Mouse (Mus musculus) granulocyte monocyte progenitor cell, adult 5-6 weeks (primary cell): Measurements from ENCODE around the gene Tmem53. TPM values are rescaled to one million over a fixed set of nuclear protein-coding genes. Genes with fewer than 3 reads are reported as not detected.

ENCODE experiments used
- ATAC-seq: replicated peaks from 2 replicates; pipeline ENCODE4 v1.8.0; 2016; ENCODE audit warnings: mild to moderate bottlenecking, moderate TSS enrichment, inconsistent platforms; ENCODE audit not compliant: poor library complexity, severe bottlenecking
- total RNA-seq, 2 experiments: library from RNA; stranded (forward) in 1 of 2; stranded (reverse) in 1 of 2; fragments of 200-712, 200-1000 nt in 1 of 2; fragments of >200 nt in 1 of 2; fragmentation: Nextera tagmentation in 1 of 2; gene quantifications; 2 replicates each; pipeline ENCODE4 v1.2.3; 2014 to 2017

Tmem53 gene
- total RNA-seq, 2 experiments from 2014 or later, result 0.36 to 5.1 TPM

- ATAC-seq, result no peak
Measured at GRCm38 (mm10) chr4:117279253-117279642, 27.5 kb downstream of the Tmem53 start.

GRCm38 (mm10) chr4:117280397-117280930 is 28.7 kb downstream of the Tmem53 start:
- ATAC-seq, result no peak

DNA sequence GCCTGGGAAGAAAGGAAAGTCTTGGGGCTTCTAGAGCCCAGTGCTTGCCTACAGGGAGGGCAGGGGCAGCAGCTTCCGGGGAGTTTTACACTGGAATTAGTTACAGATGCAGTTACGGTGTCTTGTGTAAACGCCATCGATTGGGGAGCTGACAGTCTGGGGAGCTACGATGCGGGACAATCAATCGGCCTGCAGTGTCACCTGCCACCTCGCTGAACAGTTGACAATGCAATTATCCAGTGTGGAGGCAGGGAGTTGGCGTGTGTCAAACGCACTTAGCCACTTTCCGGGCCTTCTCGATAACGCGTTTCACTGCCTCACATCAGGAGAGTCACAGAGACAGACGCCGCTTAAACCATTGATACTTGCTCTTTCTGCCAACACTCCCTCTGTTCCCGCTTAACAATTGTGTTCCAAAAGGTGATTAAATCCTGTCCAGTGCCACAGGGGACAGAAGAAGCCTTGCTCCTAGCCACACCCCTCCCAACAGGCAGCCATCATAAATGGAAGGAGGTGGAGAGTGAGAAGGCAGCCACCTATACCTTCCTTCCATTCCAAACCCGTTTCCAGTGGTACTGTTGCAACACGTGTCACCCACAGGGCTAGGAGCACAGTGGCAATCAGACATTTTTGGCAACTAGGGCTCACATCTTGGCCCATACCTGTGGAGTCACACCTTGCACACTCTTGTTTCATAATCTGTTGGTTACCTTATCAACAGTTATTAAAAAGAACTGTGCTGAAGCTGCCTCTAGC is 29.5 kb downstream of the Tmem53 start:
- ATAC-seq, result no peak

- no peak for ATAC-seq
Measured at GRCm38 (mm10) chr4:117283271-117284191, 31.8 kb downstream of the Tmem53 start.

GRCm38 (mm10) chr4:117284363-117284762 is 32.6 kb downstream of the Tmem53 start:
- no peak for ATAC-seq

DNA sequence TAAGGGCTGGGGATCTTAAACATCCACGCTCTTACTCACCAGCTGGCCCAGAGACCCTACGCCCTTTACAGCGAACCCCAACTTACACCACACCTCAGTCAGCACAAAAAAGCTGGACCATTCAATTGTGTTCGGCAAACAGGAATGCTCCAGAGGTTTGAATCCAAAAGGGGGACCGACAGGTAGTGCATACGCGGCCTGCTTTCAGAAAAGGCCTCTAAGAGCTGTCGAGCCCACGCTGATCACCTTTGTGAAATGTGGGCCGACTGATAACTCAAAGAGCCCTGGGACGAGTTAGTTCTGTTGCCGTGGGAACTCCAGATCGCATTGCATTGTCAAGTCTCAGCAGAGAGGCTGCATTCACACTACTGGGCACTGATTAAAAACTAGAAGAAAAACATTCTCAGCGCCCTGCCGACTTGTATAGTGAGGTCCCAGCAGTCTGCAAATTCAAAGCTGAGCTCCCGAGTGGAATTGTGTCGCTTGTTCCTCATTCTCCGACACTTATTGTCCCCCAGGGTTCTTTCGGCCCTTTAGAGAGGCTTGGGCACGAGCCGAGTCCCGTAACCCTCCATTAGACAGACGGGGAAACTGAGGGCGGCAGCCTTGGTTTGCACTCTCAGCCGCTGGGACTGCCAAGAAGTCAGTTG is 36.7 kb downstream of the Tmem53 start:
- ATAC-seq, result no peak

DNA sequence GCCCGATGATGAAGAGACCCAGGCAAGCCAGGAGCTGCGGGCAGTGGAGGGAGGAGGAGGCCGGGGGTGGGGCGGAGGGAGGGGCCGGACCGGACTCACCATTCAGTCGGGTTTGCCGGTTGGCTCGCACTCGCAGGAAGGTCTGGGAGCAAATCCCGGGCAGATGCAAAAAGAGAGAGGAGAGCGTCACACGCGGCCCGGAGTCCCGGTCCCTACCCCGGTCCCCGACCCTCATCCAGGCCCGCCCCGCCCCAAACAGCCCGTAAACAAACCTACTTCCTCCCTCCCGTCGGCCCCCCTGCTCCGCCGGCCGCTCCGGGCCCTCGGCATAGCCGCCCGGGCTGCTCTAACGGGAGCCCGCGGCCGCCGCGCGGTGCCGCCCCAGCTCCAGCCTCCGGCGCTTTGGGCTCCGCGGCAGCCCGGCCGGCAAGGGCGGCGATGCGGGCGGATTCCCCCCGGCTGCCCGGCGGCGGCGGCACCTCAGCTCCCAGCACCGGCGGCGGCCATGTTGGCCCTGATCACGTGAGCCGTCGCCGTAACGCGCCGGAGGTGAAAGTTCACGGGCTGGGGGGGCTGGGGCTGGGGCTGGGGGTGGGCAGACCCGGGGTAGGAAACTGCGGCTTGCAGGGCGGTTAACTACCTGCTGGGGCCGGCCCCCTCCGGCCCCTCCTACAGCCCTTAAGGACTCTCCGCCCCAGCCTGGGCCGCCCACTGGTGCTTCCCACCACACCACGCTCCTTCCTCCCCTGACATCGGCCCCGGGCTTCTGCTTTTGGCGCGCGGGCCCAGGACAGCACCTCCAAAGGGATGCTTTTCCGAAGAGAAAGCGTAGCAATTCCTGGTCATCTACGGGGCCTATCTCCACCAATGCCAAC is 37.4 kb downstream of the Tmem53 start:
- peak; percentile 95 for ATAC-seq

GRCm38 (mm10) chr4:117291696-117292095 is 39.9 kb downstream of the Tmem53 start:
- ATAC-seq, result no peak

GRCm38 (mm10) chr4:117296849-117297593 is 45.3 kb downstream of the Tmem53 start:
- no peak for ATAC-seq

- no peak for ATAC-seq
Measured at GRCm38 (mm10) chr4:117297819-117298218, 46.1 kb downstream of the Tmem53 start.

- no peak for ATAC-seq
Measured at GRCm38 (mm10) chr4:117299921-117300320, 48.2 kb downstream of the Tmem53 start.

DNA sequence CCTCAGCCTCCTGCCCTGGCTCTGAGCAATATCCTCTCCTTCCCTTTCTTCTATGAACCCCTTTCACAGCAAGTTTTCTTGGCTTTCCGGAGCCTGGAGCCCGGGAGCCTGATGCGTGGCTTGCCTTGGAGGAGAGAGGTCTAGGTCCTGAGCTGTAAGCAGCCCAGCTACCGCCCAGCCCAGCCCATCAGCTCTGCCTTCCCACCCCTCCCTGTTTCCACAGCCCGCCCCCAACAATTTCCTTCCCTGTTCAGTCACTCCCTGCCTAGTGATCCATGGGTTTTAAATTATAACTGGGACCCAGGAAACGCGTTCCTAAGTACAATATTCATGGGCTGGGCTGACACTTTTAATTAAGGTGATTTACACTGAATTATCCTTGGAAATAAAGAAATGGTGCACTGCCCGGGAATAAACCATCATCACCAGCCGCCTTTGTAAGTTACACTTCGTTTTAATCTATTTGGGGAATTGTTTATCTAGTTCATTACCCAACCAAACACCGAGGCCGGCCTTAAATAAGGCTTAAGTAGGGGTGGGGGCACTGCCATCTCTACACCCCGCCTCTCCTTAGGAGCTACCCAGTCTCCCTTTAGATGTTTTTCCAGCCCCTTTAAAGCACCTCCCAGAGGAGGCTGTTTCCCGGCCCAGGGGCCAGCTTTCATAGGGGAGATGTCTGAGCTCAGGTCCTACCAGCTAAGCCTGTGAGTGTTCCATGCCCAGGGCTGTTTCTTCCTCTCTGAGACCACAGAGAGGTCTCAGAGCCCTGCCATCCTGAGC is 50.5 kb downstream of the Tmem53 start:
- no peak for ATAC-seq

DNA sequence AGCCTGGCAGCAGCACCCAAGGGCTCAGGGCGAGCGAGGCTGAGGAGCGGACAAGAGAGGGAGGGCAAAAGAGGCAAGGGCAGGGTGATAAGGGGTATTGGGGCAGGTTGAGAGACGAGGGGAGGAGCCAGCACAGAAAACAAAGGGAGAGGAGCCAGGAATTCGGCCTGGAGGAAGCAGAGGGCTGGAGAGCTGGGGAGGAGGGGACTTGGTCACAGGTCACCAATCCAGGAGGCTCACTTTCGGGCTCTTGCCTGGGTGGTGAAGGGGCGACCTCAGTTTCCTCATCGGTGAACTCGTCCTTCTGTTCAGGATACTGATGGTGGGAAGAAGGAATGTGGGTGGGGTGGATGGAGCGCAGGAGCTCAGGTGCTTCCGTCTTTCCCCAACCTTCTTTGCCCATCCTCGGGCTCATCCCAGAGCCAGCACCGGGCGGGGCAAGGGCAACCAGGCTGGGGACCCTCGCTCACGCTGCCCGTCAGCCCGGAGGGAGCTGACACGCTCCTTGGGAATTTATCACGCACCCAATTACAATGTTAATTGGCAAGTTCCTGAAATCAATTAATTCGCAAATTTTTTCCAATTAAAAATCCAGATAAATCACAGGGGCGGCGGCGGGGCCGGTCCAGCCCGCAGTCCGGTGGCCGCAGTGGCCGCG is 52.0 kb downstream of the Tmem53 start:
- no peak for ATAC-seq

DNA sequence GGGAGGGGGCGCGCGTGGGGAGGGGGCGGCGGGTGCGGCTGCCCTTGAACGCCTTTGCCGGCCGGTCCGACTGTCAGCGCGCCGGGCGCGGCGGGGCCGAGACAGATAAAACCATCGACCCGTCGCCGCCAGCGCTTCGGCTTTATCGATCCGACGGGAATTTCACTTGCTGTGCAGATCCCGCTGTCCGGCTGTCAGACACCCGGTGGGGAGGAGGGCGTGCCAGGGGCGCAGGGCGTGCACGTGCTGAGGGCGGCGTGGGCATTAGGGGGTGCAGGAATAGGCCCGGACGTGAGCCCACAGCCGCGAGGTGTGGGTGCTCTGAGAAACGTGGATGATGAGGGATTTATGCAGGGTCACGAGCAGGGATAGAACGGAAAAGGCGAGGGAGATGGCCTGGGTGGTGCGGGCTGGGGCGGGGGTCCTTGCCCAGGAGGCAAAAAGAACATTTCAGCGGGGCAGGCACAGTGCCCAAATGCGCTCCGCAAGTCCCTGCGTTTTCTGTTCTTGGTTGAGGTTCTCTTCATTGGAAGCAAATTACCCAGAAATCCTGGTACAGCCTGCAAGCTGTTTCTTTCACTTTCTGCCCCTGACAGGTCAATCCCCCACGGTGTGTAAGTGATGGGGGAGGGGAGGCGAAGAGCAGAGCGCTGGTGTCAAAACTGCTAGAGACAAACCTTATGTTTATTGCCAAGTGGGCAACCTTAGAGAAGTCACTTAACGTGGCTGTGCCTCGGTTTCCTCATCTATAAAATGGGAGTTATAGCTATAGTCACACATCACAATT is 52.7 kb downstream of the Tmem53 start:
- no peak for ATAC-seq

- ATAC-seq, result no peak
Measured at GRCm38 (mm10) chr4:117305461-117305860, 53.7 kb downstream of the Tmem53 start.

DNA sequence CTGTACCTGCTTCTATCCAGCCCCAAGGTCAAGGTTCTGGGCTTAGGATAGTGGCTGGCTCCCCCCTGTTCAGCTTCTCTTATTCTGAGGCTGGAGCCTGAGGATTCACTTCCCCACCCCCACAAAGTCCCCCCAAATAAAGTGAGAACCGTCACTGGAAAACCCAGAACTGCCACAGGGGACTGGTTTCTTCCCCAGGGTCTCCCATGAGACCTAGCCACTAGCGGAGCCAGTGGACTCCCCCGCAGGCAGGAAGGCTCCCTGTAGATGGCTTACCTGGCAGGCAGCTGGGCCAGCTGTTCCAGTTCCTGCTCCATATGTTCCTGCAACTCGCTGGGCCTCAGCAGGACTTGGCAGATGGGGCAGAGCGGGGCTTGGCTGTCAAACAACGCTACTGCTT is 55.5 kb downstream of the Tmem53 start:
- ATAC-seq, result no peak

DNA sequence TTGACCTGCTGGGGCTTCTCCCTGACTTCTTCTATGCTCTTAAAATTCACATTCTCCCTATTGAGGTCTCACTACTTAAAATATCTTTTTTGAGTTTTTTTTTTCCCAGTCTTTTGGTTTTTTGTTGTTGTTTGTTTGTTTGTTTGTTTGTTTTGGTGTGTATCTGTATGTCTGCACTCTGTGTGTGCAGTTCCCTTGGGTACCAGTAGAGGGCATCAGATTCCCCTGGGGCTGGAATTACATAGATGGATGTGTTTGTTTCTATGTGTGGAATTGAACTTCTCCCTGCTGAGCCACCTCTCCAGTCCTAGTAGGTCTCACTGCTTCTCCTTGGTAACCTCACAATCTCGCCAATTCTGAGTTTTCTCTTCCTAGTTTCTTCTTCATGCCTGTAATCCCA is 57.7 kb downstream of the Tmem53 start:
- no peak for ATAC-seq
